Mouse (Mus musculus) liver, postnatal 0 days (tissue): ENCODE data around the gene Cux2.

Experiments
- CTCF ChIP-seq: sonication (generic); IDR thresholded peaks from 2 replicates; pipeline ENCODE4 v1.5.1; 2016; ENCODE audit warnings: antibody characterized with exemption, low read depth
- EP300 ChIP-seq: IDR thresholded peaks from 2 replicates; pipeline ENCODE4 v1.6.1; 2016; ENCODE audit warnings: antibody characterized with exemption, low read depth, mild to moderate bottlenecking

GRCm38 (mm10) chr5:121812526-121813243, 237.2 kb downstream of the Cux2 start:
- TF ChIP-seq CTCF (no peak), EP300 (no peak)
